Mouse (Mus musculus) liver, postnatal 0 days (tissue): ENCODE data around the gene Sorl1. TPM values are rescaled to one million over a fixed set of nuclear protein-coding genes. Genes with fewer than 3 reads are reported as not detected.

Experiments
- ATAC-seq: fragments of 200-750 bp; cut with Nextera tagmentation; 2 replicates; pipeline ENCODE4 v1.8.0; 2017; ENCODE audit warnings: mild to moderate bottlenecking, moderate library complexity
- DNase-seq: peaks from one replicate; pipeline ENCODE4 v3.0.0-alpha.2; 2016
- H3K27ac ChIP-seq: fragments of 300-500 bp; sonication (generic); 2 replicates; pipeline ENCODE4 v1.5.1; 2014; ENCODE audit warnings: antibody characterized with exemption, moderate library complexity, mild to moderate bottlenecking, low read depth
- H3K27me3 ChIP-seq: fragments of 300-500 bp; sonication (generic); 2 replicates; pipeline ENCODE4 v1.6.1; 2014; ENCODE audit warnings: low read length, control low read depth, mixed read lengths; ENCODE audit not compliant: insufficient read depth
- H3K36me3 ChIP-seq: fragments of 300-500 bp; sonication (generic); replicated peaks from 2 replicates; pipeline ENCODE4 v1.6.1; 2014; ENCODE audit warnings: mild to moderate bottlenecking, control low read depth, low read length, moderate library complexity, mixed read lengths; ENCODE audit not compliant: insufficient read depth
- H3K4me1 ChIP-seq: fragments of 300-500 bp; sonication (generic); 2 replicates; pipeline ENCODE4 v1.6.1; 2014; ENCODE audit warnings: antibody characterized with exemption, mild to moderate bottlenecking, control low read depth; ENCODE audit not compliant: insufficient read depth
- H3K4me2 ChIP-seq: fragments of 300-500 bp; sonication (generic); 2 replicates; pipeline ENCODE4 v1.6.1; 2014; ENCODE audit warnings: low read depth, mild to moderate bottlenecking, low read length, moderate library complexity, mixed read lengths
- H3K4me3 ChIP-seq: fragments of 300-500 bp; sonication (generic); 2 replicates; pipeline ENCODE4 v1.5.1; 2014; ENCODE audit warnings: low read depth, low read length
- H3K9ac ChIP-seq: fragments of 300-500 bp; sonication (generic); replicated peaks from 2 replicates; pipeline ENCODE4 v1.6.1; 2014; ENCODE audit warnings: mild to moderate bottlenecking, moderate library complexity
- H3K9me3 ChIP-seq: fragments of 300-500 bp; sonication (generic); 2 replicates; pipeline ENCODE4 v1.6.1; 2016; ENCODE audit warnings: mild to moderate bottlenecking, control low read depth, low read length, mixed read lengths
- CTCF ChIP-seq: sonication (generic); IDR thresholded peaks from 2 replicates; pipeline ENCODE4 v1.5.1; 2016; ENCODE audit warnings: antibody characterized with exemption, low read depth
- EP300 ChIP-seq: IDR thresholded peaks from 2 replicates; pipeline ENCODE4 v1.6.1; 2016; ENCODE audit warnings: antibody characterized with exemption, low read depth, mild to moderate bottlenecking
- WGBS: fragments of 180-500 bp; shearing (Covaris S2); extraction: QIAGEN DNeasy Blood & Tissue Kit; methylation state at CpG from one replicate; pipeline ENCODE4 v1.1.7; 2014; ENCODE audit not compliant: insufficient replicate concordance; 5-methylcytosine and 5-hydroxymethylcytosine counted together
- polyA plus RNA-seq: library from polyadenylated mRNA; unstranded; fragments of >200 nt; fragmentation: Nextera tagmentation; extraction: Ambion mirVana; gene quantifications from 2 replicates; pipeline ENCODE4 v1.2.1, GENCODE M21; 2015

The Sorl1 gene
- polyA plus RNA-seq, 1 experiment from 2014 or later: 3.0 TPM

GRCm38 (mm10) chr9:42146463-42146862 lies 22.4 kb upstream of the Sorl1 start:
- WGBS: 50% methylated on average over 2 of the region's 2 CpGs
- TF ChIP-seq CTCF (no peak), EP300 (no peak)
- ATAC-seq (no peak), DNase-seq (no peak)
- H3K9me3 ChIP-seq: no peaks in the 10 kb centered on the region
- no peaks in the 10 kb centered on the region for H3K36me3 ChIP-seq
- no peak overlapping the region for H3K4me2 ChIP-seq
- H3K4me3 ChIP-seq: no peak overlapping the region
- H3K27me3 ChIP-seq: no peaks in the 10 kb centered on the region
- H3K27ac ChIP-seq: no peak overlapping the region
- no peaks in the 10 kb centered on the region for H3K4me1 ChIP-seq
- no peak overlapping the region for H3K9ac ChIP-seq

GRCm38 (mm10) chr9:42141549-42142210 lies 17.6 kb upstream of the Sorl1 start:
- H3K4me2 ChIP-seq: no peak overlapping the region
- 0 out of 2 replicates have a peak, but pooled peaks have one; percentile 22 for TF ChIP-seq EP300
- no peak for TF ChIP-seq CTCF
- WGBS: 55% methylated on average over 6 of the region's 6 CpGs
- peak; percentile 21; the same call in 1 of the 2 replicates for ATAC-seq
- no peaks in the 10 kb centered on the region for H3K36me3 ChIP-seq
- H3K27ac ChIP-seq: peak overlapping the region; percentile 49; the same call in 1 of the 2 replicates
- H3K4me3 ChIP-seq: no peak overlapping the region
- H3K9me3 ChIP-seq: no peaks in the 10 kb centered on the region
- no peaks in the 10 kb centered on the region for H3K27me3 ChIP-seq
- H3K9ac ChIP-seq: no peak overlapping the region
- DNase-seq: peak; percentile 22
- no peaks in the 10 kb centered on the region; the same call in 1 of the 2 replicates for H3K4me1 ChIP-seq

GRCm38 (mm10) chr9:42138248-42138858 lies 14.3 kb upstream of the Sorl1 start:
- no peaks in the 10 kb centered on the region; the same call in 1 of the 2 replicates for H3K4me1 ChIP-seq
- H3K36me3 ChIP-seq: no peaks in the 10 kb centered on the region
- no peak overlapping the region for H3K4me3 ChIP-seq
- no peak overlapping the region for H3K9ac ChIP-seq
- no peaks in the 10 kb centered on the region for H3K9me3 ChIP-seq
- 0 out of 2 replicates have a peak overlapping the region, but pooled peaks have one; percentile 4 for H3K27ac ChIP-seq
- 48% methylated on average over 4 of the region's 4 CpGs for WGBS
- DNase-seq (no peak), ATAC-seq (no peak)
- no peak overlapping the region for H3K4me2 ChIP-seq
- H3K27me3 ChIP-seq: no peaks in the 10 kb centered on the region
- TF ChIP-seq CTCF: no peak
- no peak for TF ChIP-seq EP300

GRCm38 (mm10) chr9:42137578-42137977 lies 13.5 kb upstream of the Sorl1 start:
- no peak for ATAC-seq
- 48% methylated on average over 5 of the region's 5 CpGs for WGBS

GRCm38 (mm10) chr9:42130793-42131760 lies 7.0 kb upstream of the Sorl1 start:
- Histone ChIP-seq H3K9me3 (no peaks in the 10 kb centered on the region), H3K4me2 (no peak overlapping the region), H3K9ac (no peak overlapping the region), H3K4me3 (no peak overlapping the region), H3K4me1 (0 out of 2 replicates have a peak, but pooled peaks cover 2% of the 10 kb centered on the region), H3K36me3 (no peaks in the 10 kb centered on the region), H3K27me3 (no peaks in the 10 kb centered on the region), H3K27ac (no peak overlapping the region)
- ATAC-seq (no peak), DNase-seq (no peak)
- 75% methylated on average over 13 of the region's 13 CpGs for WGBS
- TF ChIP-seq EP300 (no peak), CTCF (no peak)

More at GRCm38 (mm10) chr9:42137578-42137977, 13.5 kb upstream of the Sorl1 start:
- Histone ChIP-seq H3K9ac (no peak overlapping the region), H3K4me2 (no peak overlapping the region), H3K36me3 (no peaks in the 10 kb centered on the region), H3K4me3 (no peak overlapping the region), H3K27ac (no peak overlapping the region), H3K27me3 (no peaks in the 10 kb centered on the region), H3K9me3 (no peaks in the 10 kb centered on the region), H3K4me1 (no peaks in the 10 kb centered on the region; the same call in 1 of the 2 replicates)
- TF ChIP-seq CTCF (no peak), EP300 (no peak)
- no peak for DNase-seq
